Mouse (Mus musculus): ENCODE data around the gene Tomm40l. TPM values are rescaled to one million over a fixed set of nuclear protein-coding genes. Genes with fewer than 3 reads are reported as not detected.

The Tomm40l gene
- polyA plus RNA-seq, 1 experiment from 2014 or later, result 16.5 TPM

- no peak for ATAC-seq
- Histone ChIP-seq H3K4me3 (ENCODE audit: low read depth, low read length) (no peak overlapping the region), H3K4me2 (replicated peaks; ENCODE audit: low read depth) (no peak overlapping the region), H3K27me3 (replicated peaks; ENCODE audit: control insufficient read depth, insufficient read depth, low read length) (no peaks in the 10 kb centered on the region), H3K9ac (ENCODE audit: low read depth, low read length) (no peak overlapping the region), H3K27ac (ENCODE audit: low read depth, low read length) (no peak overlapping the region), H3K9me3 (ENCODE audit: control insufficient read depth) (no peaks in the 10 kb centered on the region), H3K4me1 (replicated peaks; ENCODE audit: control insufficient read depth, insufficient read depth, low read length) (0 out of 2 replicates have a peak, but pooled peaks cover 4% of the 10 kb centered on the region), H3K36me3 (ENCODE audit: control insufficient read depth, insufficient read depth) (peaks cover 11% of the 10 kb centered on the region)
- TF ChIP-seq CTCF (IDR thresholded peaks at IDR 0.05; ENCODE audit: low read depth), result no peak
- 61% methylated on average over 1 of the region's 1 CpGs for WGBS
Observed at GRCm38 (mm10) chr1:171268341-171268740, 46.0 kb upstream of the Tomm40l start.

- Histone ChIP-seq H3K4me3 (ENCODE audit: low read depth, low read length) (no peak overlapping the region), H3K9ac (ENCODE audit: low read depth, low read length) (no peak overlapping the region), H3K4me1 (replicated peaks; ENCODE audit: control insufficient read depth, insufficient read depth, low read length) (peaks cover 5% of the 10 kb centered on the region; the same call in 1 of the 2 replicates), H3K27me3 (replicated peaks; ENCODE audit: control insufficient read depth, insufficient read depth, low read length) (no peaks in the 10 kb centered on the region), H3K9me3 (ENCODE audit: control insufficient read depth) (no peaks in the 10 kb centered on the region), H3K36me3 (ENCODE audit: control insufficient read depth, insufficient read depth) (no peaks in the 10 kb centered on the region), H3K4me2 (replicated peaks; ENCODE audit: low read depth) (no peak overlapping the region), H3K27ac (ENCODE audit: low read depth, low read length) (no peak overlapping the region)
- no peak for ATAC-seq
- 41% methylated on average over 4 of the region's 4 CpGs for WGBS
- no peak for TF ChIP-seq CTCF (IDR thresholded peaks at IDR 0.05; ENCODE audit: low read depth)
Observed at GRCm38 (mm10) chr1:171265971-171266744, 43.8 kb upstream of the Tomm40l start.

GRCm38 (mm10) chr1:171263666-171264461, 41.5 kb upstream of the Tomm40l start:
- 74% methylated on average over 3 of the region's 3 CpGs for WGBS
- Histone ChIP-seq H3K4me3 (ENCODE audit: low read depth, low read length) (no peak overlapping the region), H3K4me2 (replicated peaks; ENCODE audit: low read depth) (no peak overlapping the region), H3K9ac (ENCODE audit: low read depth, low read length) (no peak overlapping the region), H3K27me3 (replicated peaks; ENCODE audit: control insufficient read depth, insufficient read depth, low read length) (no peaks in the 10 kb centered on the region), H3K27ac (ENCODE audit: low read depth, low read length) (peak overlapping the region; percentile 64; the same call in 1 of the 2 replicates), H3K36me3 (ENCODE audit: control insufficient read depth, insufficient read depth) (no peaks in the 10 kb centered on the region), H3K4me1 (replicated peaks; ENCODE audit: control insufficient read depth, insufficient read depth, low read length) (peaks cover 4% of the 10 kb centered on the region; the same call in 1 of the 2 replicates), H3K9me3 (ENCODE audit: control insufficient read depth) (no peaks in the 10 kb centered on the region)
- 0 out of 2 replicates have a peak, but pooled peaks have one; percentile 5 for ATAC-seq
- TF ChIP-seq CTCF (IDR thresholded peaks at IDR 0.05; ENCODE audit: low read depth), result peak; percentile 53

- Histone ChIP-seq H3K4me1 (replicated peaks; ENCODE audit: control insufficient read depth, insufficient read depth, low read length) (peaks cover 4% of the 10 kb centered on the region; the same call in 1 of the 2 replicates), H3K27ac (ENCODE audit: low read depth, low read length) (peak overlapping the region; percentile 64; the same call in 1 of the 2 replicates)
- 6% methylated on average over 2 of the region's 2 CpGs for WGBS
Observed at GRCm38 (mm10) chr1:171263185-171263611, 40.9 kb upstream of the Tomm40l start.

GRCm38 (mm10) chr1:171262594-171263130, 40.3 kb upstream of the Tomm40l start:
- Histone ChIP-seq H3K9me3 (ENCODE audit: control insufficient read depth) (no peaks in the 10 kb centered on the region), H3K27me3 (replicated peaks; ENCODE audit: control insufficient read depth, insufficient read depth, low read length) (no peaks in the 10 kb centered on the region), H3K4me2 (replicated peaks; ENCODE audit: low read depth) (peak overlapping the region; percentile 41), H3K4me1 (replicated peaks; ENCODE audit: control insufficient read depth, insufficient read depth, low read length) (peaks cover 4% of the 10 kb centered on the region; the same call in 1 of the 2 replicates), H3K9ac (ENCODE audit: low read depth, low read length) (no peak overlapping the region), H3K36me3 (ENCODE audit: control insufficient read depth, insufficient read depth) (no peaks in the 10 kb centered on the region), H3K4me3 (ENCODE audit: low read depth, low read length) (no peak overlapping the region), H3K27ac (ENCODE audit: low read depth, low read length) (peak overlapping the region; percentile 68; the same call in 1 of the 2 replicates)
- 7% methylated on average over 8 of the region's 8 CpGs for WGBS
- no peak for TF ChIP-seq CTCF (IDR thresholded peaks at IDR 0.05; ENCODE audit: low read depth)
- peak; percentile 41; the same call in 1 of the 2 replicates for ATAC-seq

More at GRCm38 (mm10) chr1:171263185-171263611, 40.9 kb upstream of the Tomm40l start:
- Histone ChIP-seq H3K9me3 (ENCODE audit: control insufficient read depth) (no peaks in the 10 kb centered on the region), H3K36me3 (ENCODE audit: control insufficient read depth, insufficient read depth) (no peaks in the 10 kb centered on the region), H3K9ac (ENCODE audit: low read depth, low read length) (no peak overlapping the region), H3K4me3 (ENCODE audit: low read depth, low read length) (no peak overlapping the region), H3K4me2 (replicated peaks; ENCODE audit: low read depth) (peak overlapping the region; percentile 41; the same call in 1 of the 2 replicates), H3K27me3 (replicated peaks; ENCODE audit: control insufficient read depth, insufficient read depth, low read length) (no peaks in the 10 kb centered on the region)
- TF ChIP-seq CTCF (IDR thresholded peaks at IDR 0.05; ENCODE audit: low read depth), result no peak
- peak; percentile 69 for ATAC-seq
